Mouse (Mus musculus) v-Abl transformed pro-B cells (cell line): Measurements from ENCODE around the gene Inpp4b.

Experiments
- in situ Hi-C, 2 experiments: fragments of 400-800 bp; cut with MboI; formaldehyde crosslinking; loops; one replicate each; pipeline ENCODE4 v1.15.1; 2025; ENCODE audit not compliant: unreplicated experiment in 2 of 2

The Inpp4b gene

DNA sequence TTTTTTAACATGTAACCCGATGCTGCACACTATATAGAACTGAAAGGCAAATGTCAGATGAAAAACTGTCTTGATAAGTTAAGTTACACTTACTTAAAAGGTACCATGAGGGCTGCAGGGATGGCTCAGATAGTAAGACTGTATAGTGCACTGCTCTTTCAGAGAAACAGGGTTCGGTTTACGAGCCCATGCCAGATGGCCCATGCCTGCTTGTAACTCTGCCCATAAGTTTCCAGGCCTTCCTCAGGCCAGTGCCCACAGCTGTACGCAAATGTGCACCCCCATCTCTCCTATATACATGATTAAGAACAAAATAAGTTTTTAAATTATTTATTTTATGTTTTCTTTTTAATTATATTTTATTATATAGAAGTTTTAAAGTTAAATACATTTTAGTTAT is 300.7 kb downstream of the Inpp4b start:
- in situ Hi-C loops, result no loop called here

DNA sequence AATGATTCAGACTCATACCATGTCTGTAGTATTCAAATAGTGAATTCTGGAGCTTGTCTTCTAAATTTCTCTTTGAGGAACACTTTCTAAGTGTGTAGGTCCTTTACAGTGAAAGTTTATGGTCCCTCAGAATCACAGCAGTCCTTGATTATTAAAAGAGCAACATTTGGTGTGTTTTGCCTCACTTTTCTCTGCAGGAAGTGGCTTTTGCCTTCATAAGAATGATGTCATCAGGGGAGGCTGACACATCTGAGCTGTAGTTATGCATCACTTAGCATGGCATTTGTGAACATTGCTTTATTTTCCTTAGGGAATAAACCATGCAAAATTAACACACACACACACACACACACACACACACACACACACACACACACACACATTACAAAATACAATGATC is 349.8 kb downstream of the Inpp4b start:
- in situ Hi-C loops, result no loop called here

DNA sequence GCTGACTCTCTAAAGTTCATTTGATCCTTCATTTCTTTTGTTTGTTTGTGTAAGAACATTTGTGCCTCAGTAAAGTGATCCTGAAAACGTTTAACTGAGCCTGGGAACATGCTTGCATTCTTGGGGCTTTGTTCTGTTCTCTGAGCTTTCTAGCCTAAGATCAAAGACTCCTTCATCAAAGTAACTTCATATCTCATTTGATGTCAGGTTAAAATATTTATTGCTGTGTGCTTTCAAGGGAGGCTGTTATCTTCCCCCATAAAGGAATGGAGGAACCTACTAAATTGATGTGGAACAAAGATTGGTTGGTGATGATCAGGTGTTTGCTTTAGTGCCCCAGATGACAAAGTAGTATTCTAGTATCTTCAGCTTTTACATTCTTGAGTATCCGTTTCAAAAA is 352.5 kb downstream of the Inpp4b start:
- in situ Hi-C loops, result no loop called here

DNA sequence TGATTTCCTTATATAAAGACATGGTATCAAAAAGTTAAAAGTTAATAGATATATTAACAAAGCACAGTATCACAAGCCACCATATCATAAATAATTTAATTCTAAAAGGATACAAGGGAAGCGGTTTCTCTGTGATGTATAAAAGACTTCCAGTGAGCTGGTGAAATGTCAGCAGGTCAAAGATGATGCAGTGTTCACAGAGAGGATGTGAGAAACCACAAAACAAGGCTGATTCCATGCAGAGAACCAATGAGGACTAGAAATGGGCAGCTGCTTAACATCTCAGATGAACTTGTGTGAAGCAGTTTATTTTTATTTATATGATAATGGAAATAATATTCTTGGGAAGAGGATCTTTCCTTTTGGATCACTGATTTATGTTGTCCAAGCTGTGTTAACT is 359.7 kb downstream of the Inpp4b start:
- in situ Hi-C loops, result no loop called here

DNA sequence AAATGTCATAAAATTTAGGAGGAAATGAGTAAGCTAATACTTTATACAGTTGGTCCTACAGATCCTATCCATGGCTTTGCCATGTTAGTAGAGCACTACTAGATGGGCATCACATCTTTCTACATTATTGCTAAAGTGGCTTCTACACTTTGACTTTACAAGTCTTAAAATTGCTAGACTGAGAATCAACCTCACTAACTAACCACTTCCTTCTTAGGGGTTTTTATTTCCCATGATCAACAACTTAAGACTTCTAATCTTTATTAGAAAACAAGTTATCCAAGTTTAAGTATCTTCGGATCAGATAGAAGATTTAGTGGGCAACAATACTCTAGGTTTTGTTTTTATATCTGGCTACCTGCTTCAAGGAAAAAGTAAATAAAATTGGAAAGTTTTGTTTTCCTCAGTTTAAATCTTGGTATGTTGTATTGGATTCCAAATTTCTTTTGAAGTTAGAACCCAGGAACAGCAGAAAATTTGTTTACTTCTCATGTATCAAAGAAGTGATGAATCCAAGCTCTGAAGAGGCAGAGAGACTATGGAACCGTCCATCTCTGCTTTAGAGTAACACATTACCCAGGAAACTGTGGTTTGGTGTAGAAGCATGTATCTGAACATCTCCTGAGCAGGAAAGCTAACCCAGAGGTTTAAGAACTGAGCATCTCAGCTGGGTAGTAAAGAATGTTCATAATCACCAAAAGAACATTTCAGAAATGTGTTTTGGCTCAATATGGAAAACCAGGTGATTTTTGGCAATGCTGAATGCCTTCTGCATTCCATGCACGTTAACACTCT is 361.4 kb downstream of the Inpp4b start:
- in situ Hi-C loops, result no loop called here

DNA sequence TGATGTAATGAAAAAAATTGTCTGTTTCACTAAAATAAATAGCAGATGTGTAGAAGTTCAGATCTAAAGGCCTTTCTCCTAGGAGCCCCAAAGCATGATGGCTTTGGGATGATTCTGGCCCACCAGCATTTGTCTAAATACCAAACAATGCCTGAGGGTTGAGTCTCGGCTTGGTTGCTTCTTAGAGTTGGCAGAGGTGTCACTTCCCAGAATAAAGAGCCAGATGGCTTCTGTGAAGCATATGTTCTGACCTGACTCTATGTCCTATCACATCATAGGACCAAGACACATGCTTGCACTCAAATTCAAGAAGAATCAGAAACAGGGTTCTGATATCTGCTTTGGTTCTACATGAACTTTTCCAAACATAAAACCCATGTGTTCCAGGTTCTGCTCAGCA is 365.1 kb downstream of the Inpp4b start:
- in situ Hi-C loops, result no loop called here

DNA sequence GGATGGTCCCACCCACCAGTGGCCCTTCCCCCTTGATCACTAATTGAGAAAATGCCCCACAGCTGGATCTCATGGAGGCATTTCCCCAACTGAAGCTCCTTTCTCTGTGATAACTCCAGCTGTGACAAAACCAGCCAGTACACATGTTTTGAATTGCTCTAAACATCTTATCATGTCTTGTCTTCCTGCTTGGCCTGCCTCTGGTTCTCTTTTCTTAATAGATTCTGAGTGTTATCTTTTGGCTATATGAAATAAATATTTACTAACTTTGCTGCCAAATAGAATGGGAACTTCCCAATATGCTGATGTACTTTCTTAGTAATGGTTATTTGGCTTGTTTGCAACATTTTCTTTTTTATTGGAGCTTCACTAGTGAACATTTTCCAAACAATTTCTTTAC is 389.0 kb downstream of the Inpp4b start:
- in situ Hi-C loops, result no loop called here

DNA sequence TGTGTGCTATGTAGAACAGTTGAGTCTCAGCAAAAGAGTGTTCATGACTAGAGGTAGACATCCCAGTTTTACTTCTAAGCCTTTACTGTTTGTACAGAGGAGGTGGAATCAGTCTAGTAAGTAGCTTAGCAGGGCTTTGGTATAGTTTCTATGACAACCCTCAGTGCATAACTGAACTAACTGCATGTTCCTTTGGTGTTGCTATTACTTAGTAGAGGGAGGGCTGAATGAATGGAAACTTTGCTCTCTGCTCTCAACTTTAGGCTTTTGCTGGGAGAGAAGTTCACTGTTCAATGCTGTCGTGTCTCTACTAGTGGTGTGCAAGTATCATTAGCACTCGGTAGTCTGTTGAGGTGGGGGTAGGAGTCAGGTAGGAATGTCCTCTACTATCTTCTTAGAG is 393.3 kb downstream of the Inpp4b start:
- in situ Hi-C loops, result no loop called here

DNA sequence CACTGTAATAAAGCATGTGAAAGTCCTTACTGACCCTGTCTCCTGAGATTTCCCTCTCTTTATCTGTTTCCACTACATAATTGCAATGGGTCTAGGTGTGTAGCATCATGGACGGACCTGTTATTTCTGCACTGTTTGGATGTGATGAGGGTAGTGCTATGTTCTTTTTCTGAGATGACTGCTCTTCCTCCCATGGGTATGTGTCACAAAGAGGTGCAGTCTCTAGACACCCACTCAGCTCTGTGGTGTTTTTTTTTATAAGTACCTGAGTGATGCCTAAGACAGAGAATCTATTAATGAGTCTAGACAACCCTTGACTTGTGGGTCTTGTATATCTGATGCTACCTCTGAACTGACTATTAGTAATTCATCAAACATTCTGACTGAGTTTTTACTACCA is 393.7 kb downstream of the Inpp4b start:
- in situ Hi-C loops, result no loop called here

DNA sequence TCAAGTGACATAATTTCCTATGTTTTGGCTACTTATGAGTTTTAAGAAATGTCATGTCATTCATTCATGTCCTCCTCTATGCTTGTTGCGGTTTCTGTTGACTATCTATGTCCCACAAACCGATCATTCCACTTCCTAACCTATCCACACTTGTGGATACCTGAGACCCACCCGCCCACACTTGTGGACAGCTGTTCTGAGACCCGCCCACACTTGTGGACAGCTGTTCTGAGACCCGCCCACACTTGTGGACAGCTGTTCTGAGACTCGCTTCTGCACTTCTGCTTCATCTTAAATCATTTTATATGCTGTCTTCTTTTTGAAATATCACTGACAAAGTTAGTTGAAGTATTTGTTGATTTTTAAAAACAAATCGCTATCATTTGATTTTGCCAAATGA is 400.2 kb downstream of the Inpp4b start:
- in situ Hi-C loops, result no loop called here

DNA sequence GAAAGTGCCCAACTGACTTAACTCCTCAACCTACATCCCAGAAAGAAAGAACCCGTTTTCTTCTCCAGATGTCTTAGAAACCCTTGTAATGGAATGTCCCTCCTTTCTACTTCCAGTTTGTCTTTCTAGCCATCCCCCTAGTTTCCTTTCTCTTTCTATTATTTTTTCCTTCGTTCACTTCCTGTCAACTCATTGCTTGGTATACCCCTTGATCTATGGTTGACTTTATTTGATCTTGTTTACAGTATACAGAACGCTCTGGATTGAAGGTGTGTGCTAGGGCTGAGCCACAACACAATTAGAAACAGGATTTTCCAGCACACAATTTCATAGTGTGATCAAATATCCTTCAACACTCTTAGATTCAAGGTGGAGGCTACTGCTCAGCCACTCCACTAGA is 400.7 kb downstream of the Inpp4b start:
- in situ Hi-C loops, result no loop called here

DNA sequence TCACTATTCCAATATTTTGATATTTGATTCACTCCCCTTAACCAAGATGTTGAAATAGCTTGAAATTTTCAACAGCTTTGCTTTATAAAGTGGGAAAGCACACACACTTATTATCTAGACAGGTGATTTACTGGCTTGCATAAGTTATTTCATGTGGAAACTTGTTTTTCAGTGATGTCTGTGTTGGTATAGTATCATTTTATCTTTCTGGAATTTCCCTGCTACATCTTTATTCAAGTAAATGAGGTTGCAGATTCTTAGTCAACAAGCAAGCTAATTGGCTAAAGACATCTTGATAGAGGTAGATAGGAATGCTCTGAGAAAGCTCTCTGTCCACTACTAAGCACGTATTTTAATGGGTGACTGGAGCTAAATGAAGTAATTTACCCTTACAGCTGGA is 403.1 kb downstream of the Inpp4b start:
- in situ Hi-C loops, result no loop called here

DNA sequence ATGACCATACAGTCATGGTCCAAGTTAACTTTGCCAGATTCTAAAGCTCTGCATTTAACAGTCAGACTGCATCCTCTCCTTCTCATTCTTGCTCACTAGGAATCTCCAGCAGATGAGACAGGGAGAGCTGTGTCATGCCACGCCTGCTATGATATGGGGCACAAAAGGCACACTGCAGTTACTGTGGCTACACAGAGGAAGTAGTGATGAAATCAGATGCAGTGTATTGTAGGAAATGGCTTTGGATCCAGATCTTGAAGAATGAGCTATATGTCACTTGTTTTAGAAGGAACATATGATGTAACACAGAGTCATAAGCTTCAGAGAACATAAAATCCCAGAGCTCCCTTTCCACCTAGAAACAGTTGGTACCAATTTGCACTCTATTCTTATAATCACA is 408.8 kb downstream of the Inpp4b start:
- in situ Hi-C loops, result no loop called here

DNA sequence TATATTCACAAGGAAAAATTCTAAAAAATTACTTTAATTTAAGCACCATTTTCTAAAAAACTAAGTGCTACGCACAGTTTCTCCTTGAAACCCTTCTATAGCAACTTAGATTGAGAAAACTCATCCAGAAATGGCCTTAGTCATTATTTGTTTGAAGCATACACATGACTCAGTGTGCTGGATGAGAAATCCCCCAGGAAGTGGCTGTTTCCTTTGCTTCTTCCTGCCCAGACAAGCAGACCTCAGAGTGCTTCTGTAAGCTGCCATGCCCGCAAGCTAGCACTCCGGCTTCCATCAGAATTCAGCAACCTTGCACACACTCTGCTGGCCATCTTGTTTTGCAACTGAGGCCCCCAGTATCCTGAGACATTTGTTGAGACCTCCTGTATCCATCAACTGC is 414.3 kb downstream of the Inpp4b start:
- in situ Hi-C loops, result no loop called here

DNA sequence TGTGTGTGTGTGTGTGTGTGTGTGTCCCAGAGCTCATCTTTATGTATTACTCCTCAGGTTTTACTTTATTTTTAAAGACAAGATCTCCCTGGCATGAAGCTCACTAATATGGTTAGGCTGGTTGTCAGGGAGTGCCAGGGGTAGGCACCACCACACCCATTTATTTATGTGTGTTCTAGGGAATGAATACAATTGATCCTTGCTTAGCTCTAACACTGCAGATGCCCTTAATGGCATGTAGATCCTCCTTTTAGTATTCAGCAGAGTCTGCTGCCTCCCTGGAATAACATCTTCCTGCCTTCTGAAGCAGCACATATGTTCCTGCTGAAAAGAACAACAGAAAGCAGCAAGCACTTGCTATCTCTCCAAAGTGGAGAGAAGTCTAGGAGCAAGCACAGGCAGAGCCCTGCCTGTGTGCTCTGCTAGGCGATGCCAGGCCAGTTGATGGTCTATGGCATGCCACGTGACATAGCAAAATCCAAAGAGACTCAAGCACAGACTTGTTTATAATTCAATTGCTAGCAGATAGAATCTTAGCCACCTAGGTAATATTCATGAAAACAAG is 415.3 kb downstream of the Inpp4b start:
- in situ Hi-C loops, result no loop called here

DNA sequence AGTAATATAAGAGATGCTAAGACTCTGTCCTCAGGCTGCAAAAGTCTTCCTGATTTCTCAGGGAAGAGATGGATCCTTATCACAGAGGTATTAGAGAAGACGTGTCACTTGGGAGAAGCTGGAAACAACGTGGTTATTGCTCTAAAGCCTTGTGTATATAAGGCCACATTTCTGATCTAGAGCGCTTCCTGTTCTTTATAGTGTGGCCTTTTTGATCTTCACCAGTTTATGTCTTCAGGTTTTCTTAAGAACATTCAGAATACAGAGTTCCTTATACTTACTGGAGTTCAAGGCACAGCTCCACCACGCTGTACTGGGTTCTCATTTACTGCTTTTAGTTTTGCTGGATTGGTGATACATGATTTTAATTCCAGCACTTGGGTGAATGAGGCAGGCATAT is 419.1 kb downstream of the Inpp4b start:
- in situ Hi-C loops, result no loop called here

DNA sequence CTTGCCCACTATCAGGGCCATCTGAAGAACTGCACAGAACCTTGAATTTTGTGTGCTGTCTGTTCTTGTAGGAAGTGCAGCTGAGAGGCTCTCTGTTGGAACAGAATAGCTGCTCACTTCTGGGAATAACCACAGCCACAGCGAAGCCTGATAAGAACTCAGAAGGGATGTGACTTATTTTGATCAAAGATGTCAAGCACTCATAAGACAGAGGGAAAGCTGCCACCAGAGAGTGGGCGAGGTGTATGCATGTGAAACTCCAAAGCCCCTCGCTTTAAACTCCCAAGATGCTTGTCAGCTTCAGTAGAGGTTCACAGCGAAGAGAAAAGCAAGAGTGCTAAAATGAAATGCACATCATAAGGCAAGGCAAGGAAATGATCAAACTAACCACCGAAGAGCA is 423.7 kb downstream of the Inpp4b start:
- in situ Hi-C loops, result no loop called here

DNA sequence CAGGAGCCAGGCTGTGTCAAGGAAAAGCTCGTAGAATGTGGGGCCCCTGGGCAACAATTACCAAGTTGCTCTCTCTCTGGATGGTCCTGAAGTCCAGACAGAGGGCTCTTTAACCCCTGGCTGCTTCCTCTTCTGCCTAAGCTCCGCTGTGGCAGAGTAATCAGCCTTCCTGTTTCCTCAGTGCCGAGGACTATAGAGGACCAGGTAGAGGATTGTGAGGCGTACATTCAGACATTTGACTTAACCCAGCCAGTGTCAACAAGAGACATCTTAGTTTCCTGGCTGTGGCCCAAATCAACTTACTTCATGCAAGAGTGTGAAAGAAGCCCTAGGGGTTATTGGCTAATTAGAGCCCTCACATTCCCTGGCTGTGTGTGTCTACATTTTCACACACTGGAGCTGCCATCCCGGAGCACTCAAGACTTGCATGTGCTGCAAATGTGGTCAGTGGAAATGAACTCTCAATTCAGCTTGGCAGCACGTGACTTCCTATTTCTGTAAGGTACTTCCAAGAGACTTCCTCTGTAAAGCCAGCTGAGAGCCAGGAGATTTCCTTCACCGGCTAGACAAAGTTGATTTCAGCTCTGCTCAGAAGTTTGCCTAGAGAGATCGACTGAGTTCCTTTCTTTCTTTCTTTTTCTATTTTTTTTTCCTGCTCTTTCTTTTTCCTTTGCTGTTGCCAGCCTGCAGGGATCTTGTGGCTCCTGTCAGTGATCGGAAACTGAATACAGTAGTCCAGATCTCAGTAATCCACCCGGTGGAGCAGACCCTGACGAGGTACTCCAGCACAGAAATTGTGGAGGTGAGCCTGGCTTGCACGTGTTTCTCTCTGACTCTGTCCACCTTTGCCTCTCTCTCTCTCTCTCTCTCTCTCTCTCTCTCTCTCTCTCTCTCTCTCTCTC is 425.3 kb downstream of the Inpp4b start:
- in situ Hi-C loops, result no loop called here

DNA sequence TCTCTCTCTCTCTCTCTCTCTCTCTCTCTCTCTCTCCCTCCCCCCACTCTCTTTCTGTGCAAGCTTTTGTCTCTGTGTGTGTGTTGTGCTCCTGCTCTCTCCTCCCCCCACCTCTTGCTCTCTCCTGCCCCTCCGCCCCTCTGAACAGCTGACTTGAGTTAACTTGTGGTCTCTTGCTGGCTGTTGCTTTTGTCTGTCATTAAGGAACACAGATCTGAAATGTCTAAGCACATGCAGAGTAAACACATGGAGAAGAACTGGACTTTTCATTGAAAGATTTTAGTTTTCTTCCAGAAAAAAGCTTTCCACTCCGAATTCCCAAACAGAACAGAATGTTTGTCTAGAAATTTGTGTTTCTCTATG is 425.9 kb downstream of the Inpp4b start:
- in situ Hi-C loops, result no loop called here

DNA sequence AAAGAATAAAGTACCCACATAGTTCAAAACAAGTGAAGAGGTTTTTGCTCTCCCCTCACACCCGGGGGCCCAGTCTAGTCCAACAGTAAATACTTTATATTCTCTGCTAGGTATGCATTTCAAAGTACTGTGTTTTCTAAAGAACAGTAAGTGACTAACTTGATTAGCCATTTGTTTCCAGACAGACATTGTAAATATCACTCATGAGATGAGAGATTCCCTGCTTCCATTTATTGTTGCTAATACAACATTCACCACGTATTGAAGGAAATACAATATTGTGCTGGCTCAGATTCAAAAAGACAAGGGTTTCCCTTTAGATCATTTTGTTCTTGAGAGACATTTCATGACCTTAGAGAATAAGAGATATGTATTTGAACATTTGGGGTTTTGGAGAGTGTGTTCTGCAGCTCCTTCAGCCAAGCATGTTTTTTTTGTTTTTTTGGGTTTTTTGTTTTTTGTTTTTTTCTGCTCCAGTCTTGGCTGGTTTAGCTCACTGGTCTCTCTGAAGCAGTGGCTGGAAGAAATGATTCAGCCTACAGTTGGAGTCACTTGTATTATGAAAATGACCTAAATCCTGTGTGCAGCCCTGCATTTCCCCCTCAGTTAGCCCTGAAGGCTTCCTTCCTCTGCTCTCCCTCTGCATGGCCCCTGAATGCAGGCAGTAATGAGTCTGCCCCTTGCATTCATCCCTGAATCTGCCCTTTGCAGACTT is 426.5 kb downstream of the Inpp4b start:
- in situ Hi-C loops, result no loop called here
